Mouse (Mus musculus): ENCODE measurements around the gene Gsg1l2. TPM values are rescaled to one million over a fixed set of nuclear protein-coding genes. Genes with fewer than 3 reads are reported as not detected.

The Gsg1l2 gene
- polyA plus RNA-seq (2015; fragmentation: Nextera tagmentation; extraction: Ambion mirVana), result not detected in 2 replicates

DNA sequence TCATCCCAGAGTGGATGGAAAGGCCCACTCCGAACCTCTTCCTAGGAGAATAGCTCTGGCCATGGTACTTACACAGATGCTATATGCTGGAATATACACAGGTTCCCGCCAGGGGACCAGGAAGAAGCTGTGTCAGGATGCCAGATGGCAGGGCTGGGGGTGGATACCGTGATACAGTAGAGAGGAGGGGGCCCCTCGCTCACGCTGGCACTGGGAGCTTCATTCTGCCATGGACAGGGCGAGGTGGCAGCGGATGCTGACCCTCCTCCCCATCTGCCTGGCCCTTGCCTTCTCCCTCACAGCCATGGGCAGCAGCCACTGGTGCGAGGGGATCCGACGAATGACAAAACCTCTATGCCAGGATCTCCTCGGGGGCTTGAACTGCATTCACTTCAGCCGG, at the start of gene Gsg1l2:
Gene Gsg1l2 (plus strand): TSS at position 230 of the 400 bp plus-strand sequence.
- WGBS (ENCODE audit: insufficient replicate concordance), result 80% methylated on average over 12 of the region's 12 CpGs
- ATAC-seq, result no peak
- H3K4me2 ChIP-seq (ENCODE audit: low read depth, low read length), result no peak within 1 kb of the TSS
- DNase-seq, result no peak
- H3K36me3 ChIP-seq (replicated peaks; ENCODE audit: insufficient read depth, low read length), result no peaks in the 10 kb centered on the region
- no peak within 1 kb of the TSS for H3K27ac ChIP-seq (ENCODE audit: low read depth)
- no peaks in the 10 kb centered on the region for H3K9me3 ChIP-seq (ENCODE audit: low read length)
- no peak for TF ChIP-seq CTCF (IDR thresholded peaks at IDR 0.05; ENCODE audit: low read depth)
- TF ChIP-seq EP300 (IDR thresholded peaks at IDR 0.05; ENCODE audit: low read depth), result no peak
- no peak within 1 kb of the TSS for H3K9ac ChIP-seq (replicated peaks)
- H3K4me1 ChIP-seq (ENCODE audit: insufficient read depth), result no peaks in the 10 kb centered on the region
- H3K27me3 ChIP-seq (ENCODE audit: insufficient read depth, low read length), result no peaks in the 10 kb centered on the region
- no peak within 1 kb of the TSS for H3K4me3 ChIP-seq (ENCODE audit: low read depth, low read length)

DNA sequence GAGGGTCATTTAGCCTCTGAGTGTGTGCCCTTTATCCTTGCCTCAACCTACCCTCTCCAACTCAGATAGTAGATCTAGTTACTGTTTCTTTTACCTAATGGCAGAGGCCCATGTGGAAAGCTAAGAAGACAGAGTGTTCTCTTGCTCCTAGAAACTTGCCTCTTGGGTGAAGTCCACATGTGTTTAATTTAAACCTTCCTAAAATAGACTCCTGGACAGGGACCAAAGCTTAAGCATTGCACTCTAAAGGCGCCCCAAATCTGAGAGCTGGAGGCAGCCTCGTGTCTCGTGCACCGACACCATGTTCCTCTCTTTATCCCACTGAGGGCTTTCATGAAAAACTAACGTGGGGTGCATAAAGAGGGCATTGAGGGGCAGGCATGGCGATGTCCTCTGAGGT, 47.3 kb upstream of the Gsg1l2 start:
- Histone ChIP-seq H3K9me3 (ENCODE audit: low read length) (no peaks in the 10 kb centered on the region), H3K4me2 (ENCODE audit: low read depth, low read length) (no peak overlapping the region), H3K27me3 (ENCODE audit: insufficient read depth, low read length) (no peaks in the 10 kb centered on the region), H3K9ac (replicated peaks) (no peak overlapping the region), H3K4me3 (ENCODE audit: low read depth, low read length) (no peak overlapping the region), H3K27ac (ENCODE audit: low read depth) (no peak overlapping the region), H3K4me1 (ENCODE audit: insufficient read depth) (peaks cover 7% of the 10 kb centered on the region), H3K36me3 (replicated peaks; ENCODE audit: insufficient read depth, low read length) (no peaks in the 10 kb centered on the region)
- ATAC-seq (no peak), DNase-seq (no peak)
- no peak for TF ChIP-seq EP300 (IDR thresholded peaks at IDR 0.05; ENCODE audit: low read depth)
- no peak for TF ChIP-seq CTCF (IDR thresholded peaks at IDR 0.05; ENCODE audit: low read depth)
- 68% methylated on average over 6 of the region's 6 CpGs for WGBS (ENCODE audit: insufficient replicate concordance)

DNA sequence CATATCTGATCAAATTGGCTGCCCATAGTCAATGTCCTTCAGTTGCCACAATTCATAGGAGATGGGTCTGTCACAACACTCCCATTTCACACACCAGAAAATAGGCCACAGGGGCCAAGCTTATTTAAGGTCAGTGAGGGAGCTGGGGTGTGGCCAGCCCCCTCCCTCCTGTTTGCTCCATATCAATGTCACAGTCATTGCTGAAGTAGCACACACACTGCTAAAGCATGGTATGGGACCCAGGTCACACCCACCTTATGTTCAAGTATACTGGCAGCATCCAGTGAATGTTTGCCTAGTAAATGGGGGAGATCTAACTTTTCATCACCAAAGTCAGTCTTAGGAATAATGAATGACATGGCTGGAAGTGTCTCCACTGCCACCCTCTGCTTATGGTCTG, 45.7 kb upstream of the Gsg1l2 start:
- no peak overlapping the region for H3K4me2 ChIP-seq (ENCODE audit: low read depth, low read length)
- H3K4me3 ChIP-seq (ENCODE audit: low read depth, low read length), result no peak overlapping the region
- DNase-seq (no peak), ATAC-seq (no peak)
- no peaks in the 10 kb centered on the region for H3K9me3 ChIP-seq (ENCODE audit: low read length)
- H3K36me3 ChIP-seq (replicated peaks; ENCODE audit: insufficient read depth, low read length), result no peaks in the 10 kb centered on the region
- no peak overlapping the region for H3K9ac ChIP-seq (replicated peaks)
- TF ChIP-seq CTCF (IDR thresholded peaks at IDR 0.05; ENCODE audit: low read depth) (no peak), EP300 (IDR thresholded peaks at IDR 0.05; ENCODE audit: low read depth) (no peak)
- no peaks in the 10 kb centered on the region for H3K27me3 ChIP-seq (ENCODE audit: insufficient read depth, low read length)
- no peak overlapping the region for H3K27ac ChIP-seq (ENCODE audit: low read depth)
- peaks cover 5% of the 10 kb centered on the region; the same call in 1 of the 2 replicates for H3K4me1 ChIP-seq (ENCODE audit: insufficient read depth)

DNA sequence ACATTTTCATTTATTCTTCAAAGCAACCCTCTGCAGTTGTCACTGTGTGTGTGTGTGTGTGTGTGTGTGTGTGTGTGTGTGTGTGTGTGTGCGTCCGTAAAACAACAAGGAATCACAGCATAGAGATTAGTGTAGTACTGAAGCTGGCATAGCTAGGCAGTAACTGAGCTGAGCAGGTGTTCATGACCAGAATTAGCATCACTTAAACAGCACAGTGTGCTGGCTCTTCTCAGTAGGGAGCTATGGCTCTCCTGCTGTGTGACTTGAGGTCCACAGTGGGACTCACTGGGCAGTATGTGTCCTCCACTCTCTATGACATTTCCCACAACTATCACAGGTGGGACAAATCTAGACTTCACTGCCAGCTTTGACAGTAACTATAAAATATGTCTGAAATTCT, 43.4 kb upstream of the Gsg1l2 start:
- H3K36me3 ChIP-seq (replicated peaks; ENCODE audit: insufficient read depth, low read length), result no peaks in the 10 kb centered on the region
- no peak overlapping the region for H3K4me2 ChIP-seq (ENCODE audit: low read depth, low read length)
- H3K27ac ChIP-seq (ENCODE audit: low read depth), result no peak overlapping the region
- H3K4me3 ChIP-seq (ENCODE audit: low read depth, low read length), result no peak overlapping the region
- H3K4me1 ChIP-seq (ENCODE audit: insufficient read depth), result peaks cover 5% of the 10 kb centered on the region; the same call in 1 of the 2 replicates
- no peak for ATAC-seq
- DNase-seq, result no peak
- H3K9me3 ChIP-seq (ENCODE audit: low read length), result 0 out of 2 replicates have a peak, but pooled peaks cover 2% of the 10 kb centered on the region
- WGBS (ENCODE audit: insufficient replicate concordance), result 85% methylated on average over 2 of the region's 2 CpGs
- TF ChIP-seq CTCF (IDR thresholded peaks at IDR 0.05; ENCODE audit: low read depth) (no peak), EP300 (IDR thresholded peaks at IDR 0.05; ENCODE audit: low read depth) (no peak)
- H3K27me3 ChIP-seq (ENCODE audit: insufficient read depth, low read length), result no peaks in the 10 kb centered on the region
- no peak overlapping the region for H3K9ac ChIP-seq (replicated peaks)

DNA sequence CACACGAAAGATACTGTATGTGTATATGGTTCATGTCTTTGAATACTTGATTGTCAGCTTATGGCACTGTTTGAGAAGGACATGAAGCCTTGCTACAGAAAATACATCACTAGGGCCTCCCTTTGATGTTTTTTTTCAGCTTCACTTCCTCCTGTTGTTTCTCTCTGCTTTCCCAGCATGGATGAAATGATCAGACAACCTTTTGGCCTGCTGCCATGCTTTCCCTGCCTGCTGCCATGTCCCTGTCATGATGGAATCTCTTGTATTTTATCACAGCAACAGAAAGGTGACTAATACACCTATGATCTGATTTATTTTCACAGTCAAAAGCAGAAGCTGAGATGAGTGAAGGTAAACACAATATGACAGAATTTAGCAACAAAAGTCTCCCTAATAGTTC, 40.7 kb upstream of the Gsg1l2 start:
- TF ChIP-seq CTCF (IDR thresholded peaks at IDR 0.05; ENCODE audit: low read depth), result no peak
- no peak for TF ChIP-seq EP300 (IDR thresholded peaks at IDR 0.05; ENCODE audit: low read depth)
- H3K27me3 ChIP-seq (ENCODE audit: insufficient read depth, low read length), result no peaks in the 10 kb centered on the region
- H3K36me3 ChIP-seq (replicated peaks; ENCODE audit: insufficient read depth, low read length), result no peaks in the 10 kb centered on the region
- DNase-seq, result no peak
- no peak overlapping the region for H3K4me2 ChIP-seq (ENCODE audit: low read depth, low read length)
- H3K9me3 ChIP-seq (ENCODE audit: low read length), result 0 out of 2 replicates have a peak, but pooled peaks cover 2% of the 10 kb centered on the region
- no peak overlapping the region for H3K27ac ChIP-seq (ENCODE audit: low read depth)
- H3K4me3 ChIP-seq (ENCODE audit: low read depth, low read length), result no peak overlapping the region
- no peak for ATAC-seq
- H3K4me1 ChIP-seq (ENCODE audit: insufficient read depth), result no peaks in the 10 kb centered on the region
- WGBS (ENCODE audit: insufficient replicate concordance), result 55% methylated on average over 1 of the region's 1 CpGs
- no peak overlapping the region for H3K9ac ChIP-seq (replicated peaks)

DNA sequence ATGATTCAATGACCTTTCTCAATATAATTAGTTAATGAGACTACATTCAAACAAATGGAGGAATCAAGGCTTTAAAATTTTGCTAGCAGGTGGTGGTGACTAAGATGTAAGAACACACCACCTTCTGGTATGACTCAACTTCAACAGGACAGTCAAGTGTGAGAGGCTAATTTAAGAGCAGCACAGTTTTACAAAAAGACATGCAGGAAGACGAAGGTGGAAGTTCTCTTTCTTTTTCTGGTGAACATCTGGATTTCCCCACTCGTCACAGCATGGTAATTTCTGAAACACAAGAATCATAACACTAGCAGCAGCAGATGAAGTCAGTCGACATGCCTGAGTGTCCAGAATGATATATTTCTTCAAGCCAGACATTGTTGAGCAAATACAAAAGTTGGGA, 39.8 kb upstream of the Gsg1l2 start:
- H3K4me1 ChIP-seq (ENCODE audit: insufficient read depth), result no peaks in the 10 kb centered on the region
- no peak overlapping the region for H3K9ac ChIP-seq (replicated peaks)
- ATAC-seq (no peak), DNase-seq (no peak)
- H3K4me3 ChIP-seq (ENCODE audit: low read depth, low read length), result no peak overlapping the region
- TF ChIP-seq EP300 (IDR thresholded peaks at IDR 0.05; ENCODE audit: low read depth) (no peak), CTCF (IDR thresholded peaks at IDR 0.05; ENCODE audit: low read depth) (no peak)
- H3K36me3 ChIP-seq (replicated peaks; ENCODE audit: insufficient read depth, low read length), result no peaks in the 10 kb centered on the region
- 56% methylated on average over 3 of the region's 3 CpGs for WGBS (ENCODE audit: insufficient replicate concordance)
- H3K9me3 ChIP-seq (ENCODE audit: low read length), result 0 out of 2 replicates have a peak, but pooled peaks cover 2% of the 10 kb centered on the region
- H3K4me2 ChIP-seq (ENCODE audit: low read depth, low read length), result no peak overlapping the region
- no peak overlapping the region for H3K27ac ChIP-seq (ENCODE audit: low read depth)
- H3K27me3 ChIP-seq (ENCODE audit: insufficient read depth, low read length), result no peaks in the 10 kb centered on the region

DNA sequence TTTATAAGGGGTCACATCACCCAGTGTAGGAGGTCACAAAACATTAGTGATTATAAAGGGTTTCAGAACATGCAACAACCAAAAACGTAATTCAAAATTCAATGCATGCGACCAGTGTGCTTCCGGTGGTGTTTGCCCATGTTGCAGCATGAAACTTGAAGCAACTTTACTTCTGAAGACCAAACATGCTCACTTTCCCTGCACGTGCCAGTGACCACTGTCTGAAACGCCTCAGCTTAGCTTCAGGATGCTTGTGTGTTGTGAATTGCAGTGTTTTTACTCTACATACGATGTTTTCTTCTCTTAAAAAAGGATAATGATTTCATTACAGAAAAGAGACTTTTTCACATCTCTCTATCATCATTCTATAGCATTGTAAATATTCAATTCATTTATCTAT, 36.1 kb upstream of the Gsg1l2 start:
- Histone ChIP-seq H3K27ac (ENCODE audit: low read depth) (no peak overlapping the region), H3K36me3 (replicated peaks; ENCODE audit: insufficient read depth, low read length) (no peaks in the 10 kb centered on the region), H3K9ac (replicated peaks) (no peak overlapping the region), H3K4me2 (ENCODE audit: low read depth, low read length) (no peak overlapping the region), H3K4me3 (ENCODE audit: low read depth, low read length) (no peak overlapping the region), H3K27me3 (ENCODE audit: insufficient read depth, low read length) (no peaks in the 10 kb centered on the region), H3K9me3 (ENCODE audit: low read length) (0 out of 2 replicates have a peak, but pooled peaks cover 2% of the 10 kb centered on the region), H3K4me1 (ENCODE audit: insufficient read depth) (no peaks in the 10 kb centered on the region)
- ATAC-seq (no peak), DNase-seq (no peak)
- WGBS (ENCODE audit: insufficient replicate concordance), result 69% methylated on average over 6 of the region's 6 CpGs
- TF ChIP-seq EP300 (IDR thresholded peaks at IDR 0.05; ENCODE audit: low read depth) (no peak), CTCF (IDR thresholded peaks at IDR 0.05; ENCODE audit: low read depth) (no peak)

Measured in liver, postnatal 0 days (tissue).